Mouse (Mus musculus): Measurements from ENCODE around the gene Caml.
"Not testable (repeated sequence)": the region's sequence is repeated elsewhere in the genome, so short reads cannot be mapped to it uniquely, and the experiment has no call there.

Gene Caml

DNA sequence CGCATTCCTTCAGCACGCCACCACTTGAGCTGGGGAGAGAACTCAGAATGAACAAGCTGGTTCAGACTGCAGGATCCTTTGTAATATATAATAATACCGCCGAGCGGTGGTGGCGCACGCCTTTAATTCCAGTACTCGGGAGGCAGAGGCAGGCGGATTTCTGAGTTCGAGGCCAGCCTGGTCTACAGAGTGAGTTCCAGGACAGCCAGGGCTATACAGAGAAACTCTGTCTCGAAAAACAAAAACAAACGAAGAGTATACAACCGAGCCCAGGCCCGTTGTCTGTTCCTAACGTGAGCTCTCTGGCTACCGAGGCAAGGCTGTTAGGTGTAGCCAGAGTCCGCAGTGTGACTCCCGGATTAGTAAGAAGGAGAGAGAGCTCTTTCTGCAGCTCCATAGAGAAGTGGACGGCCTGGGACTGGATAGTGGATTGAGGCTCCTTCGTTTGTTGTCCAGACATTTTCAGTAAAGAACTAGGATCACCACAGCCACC, 603 bp upstream of the Caml start:
- DNase-seq, result not testable (repeated sequence)

DNA sequence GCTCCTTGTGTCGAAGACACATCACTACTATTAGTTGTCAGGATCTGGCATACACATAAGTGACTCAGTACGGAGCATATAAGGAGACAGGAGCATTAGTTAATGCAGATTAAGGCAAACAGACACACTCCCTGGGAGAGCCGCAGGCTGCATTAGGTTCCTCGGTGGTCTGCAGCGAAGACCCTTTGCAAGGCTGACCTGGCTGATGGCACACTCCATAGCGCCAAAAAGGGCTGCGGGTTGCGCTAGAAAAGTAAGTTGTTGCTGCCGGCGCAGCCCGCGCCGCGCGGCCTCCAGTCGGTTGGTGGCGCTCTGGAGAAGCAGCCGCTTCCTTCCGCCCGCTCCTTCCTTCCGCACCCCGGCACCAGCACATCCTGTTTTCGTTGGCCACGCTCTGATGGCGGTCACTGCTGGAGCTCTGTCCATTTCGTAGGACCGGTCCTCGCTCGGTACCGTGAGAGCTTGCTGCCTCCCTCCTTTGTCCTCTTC, 11.9 kb downstream of the Caml start, which contains the start of gene Ddx46:
Gene Ddx46, plus strand, starts transcription at position 389 of the 489 bp plus-strand sequence.
- peak; percentile 70 to 71 for DNase-seq

DNA sequence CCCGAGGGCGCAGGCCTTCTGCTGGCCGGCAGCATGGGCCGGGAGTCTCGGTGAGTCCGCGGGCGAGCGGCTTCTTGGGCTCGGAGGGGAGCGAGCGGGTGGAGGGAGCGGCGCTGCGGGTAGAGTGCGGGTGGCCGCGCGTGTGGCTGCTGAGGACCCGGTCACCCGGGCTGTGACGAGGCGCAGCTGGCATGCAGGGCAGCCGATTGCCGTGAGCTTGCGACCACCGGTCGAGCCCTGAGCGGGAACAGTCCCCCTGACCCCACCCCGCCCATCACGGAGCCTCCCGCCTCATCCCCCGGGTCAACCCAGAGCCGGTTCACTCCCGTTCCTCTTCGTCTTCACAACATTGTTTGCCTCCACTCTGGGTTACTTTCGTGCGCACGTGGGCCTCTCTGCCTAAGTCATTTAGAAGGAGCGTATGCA, 12.4 kb downstream of the Caml start:
- DNase-seq, result no peak

DNA sequence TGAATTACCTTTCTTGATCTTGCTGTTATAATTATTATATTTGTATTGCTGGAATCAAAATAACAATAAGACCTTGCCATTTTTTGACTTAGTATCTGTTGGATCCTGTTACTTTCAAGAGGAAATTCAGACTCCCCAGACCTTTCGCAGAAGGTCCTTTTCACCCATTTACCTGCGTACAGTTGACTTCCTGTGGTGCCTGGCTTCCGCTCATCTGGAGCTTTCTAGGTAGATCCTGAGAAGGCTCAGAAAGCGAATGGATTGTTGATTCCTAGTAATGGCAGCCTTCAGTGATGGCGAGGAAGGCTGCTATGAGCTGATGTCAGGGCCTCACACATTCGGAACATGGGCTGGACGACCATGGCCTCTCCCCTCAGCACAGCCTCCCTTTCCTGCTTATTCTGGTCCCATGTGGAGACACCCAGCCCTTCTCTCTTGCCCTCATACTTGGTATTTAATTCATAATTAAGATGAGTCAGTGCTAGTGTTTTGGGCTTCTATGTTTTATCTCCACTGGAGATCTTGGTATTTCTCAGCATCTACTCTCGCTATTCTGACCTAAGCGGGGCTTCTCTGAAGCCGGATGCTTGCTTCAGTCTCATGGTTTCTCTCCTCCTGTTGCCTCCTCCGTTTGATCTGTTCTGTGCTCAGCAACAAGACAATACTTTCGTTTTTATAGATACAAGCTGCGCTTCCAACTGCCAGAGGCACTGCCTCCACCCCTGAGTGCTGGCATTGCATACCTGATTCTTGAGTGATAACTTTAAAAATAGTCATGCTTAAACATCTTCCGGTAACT, 13.6 kb downstream of the Caml start:
- DNase-seq, result no peak

DNA sequence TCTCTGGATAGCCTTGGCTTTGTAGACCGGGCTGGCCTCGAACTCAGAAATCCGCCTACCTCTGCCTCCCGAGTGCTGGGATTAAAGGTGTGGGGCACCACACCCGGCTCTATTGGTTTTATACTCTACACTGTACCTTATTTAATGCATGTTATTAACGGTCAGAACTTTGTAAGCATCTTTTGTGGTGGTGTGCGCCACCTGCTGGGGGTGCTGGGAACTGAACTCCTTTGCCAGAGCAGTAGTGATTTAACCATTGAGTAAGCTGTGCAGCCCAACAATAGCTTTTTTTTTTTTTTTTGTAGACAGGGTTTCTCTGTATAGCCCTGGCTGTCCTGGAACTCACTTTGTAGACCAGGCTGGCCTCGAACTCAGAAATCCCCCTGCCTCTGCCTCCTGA, 17.7 kb downstream of the Caml start:
- DNase-seq, result peak; percentile 16 to 47

DNA sequence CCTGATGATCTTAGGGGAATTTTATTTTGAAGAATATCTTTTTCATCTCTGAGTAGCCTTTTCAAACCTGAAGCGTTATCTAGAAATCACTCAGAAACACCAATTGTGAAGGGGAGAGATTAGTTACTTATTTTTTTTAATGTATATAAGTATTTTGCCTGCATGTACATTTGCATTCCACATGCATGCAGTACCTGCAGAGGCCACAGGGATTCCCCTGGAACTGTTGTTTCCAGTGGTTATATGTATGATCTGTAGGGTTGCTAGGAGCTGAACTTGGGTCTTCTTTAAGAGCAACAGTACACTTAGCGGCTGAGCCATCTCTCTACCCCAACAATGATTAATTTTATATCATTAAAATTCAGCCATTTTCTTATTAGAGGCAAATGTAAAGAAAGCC, 21.7 kb downstream of the Caml start:
- no peak for DNase-seq

DNA sequence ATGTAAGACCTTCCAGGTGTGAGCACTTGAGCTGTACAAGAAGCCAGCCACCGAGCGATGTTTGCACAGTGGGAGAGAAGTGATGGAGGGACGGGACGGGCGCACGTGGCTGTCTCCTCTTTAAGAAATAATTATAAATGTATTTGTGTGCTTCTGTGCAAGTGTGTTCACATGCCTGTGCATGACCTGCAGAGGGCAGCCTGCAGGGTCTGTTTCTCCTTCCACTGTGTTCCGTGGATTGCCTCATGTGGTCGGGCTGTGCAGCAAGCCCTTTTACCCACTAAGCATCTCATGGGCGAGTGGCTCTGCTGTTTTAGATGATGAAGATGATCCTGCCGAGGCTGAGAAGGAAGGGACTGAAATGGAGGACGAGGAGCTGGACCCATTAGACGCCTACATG, 27.3 kb downstream of the Caml start:
- no peak for DNase-seq

DNA sequence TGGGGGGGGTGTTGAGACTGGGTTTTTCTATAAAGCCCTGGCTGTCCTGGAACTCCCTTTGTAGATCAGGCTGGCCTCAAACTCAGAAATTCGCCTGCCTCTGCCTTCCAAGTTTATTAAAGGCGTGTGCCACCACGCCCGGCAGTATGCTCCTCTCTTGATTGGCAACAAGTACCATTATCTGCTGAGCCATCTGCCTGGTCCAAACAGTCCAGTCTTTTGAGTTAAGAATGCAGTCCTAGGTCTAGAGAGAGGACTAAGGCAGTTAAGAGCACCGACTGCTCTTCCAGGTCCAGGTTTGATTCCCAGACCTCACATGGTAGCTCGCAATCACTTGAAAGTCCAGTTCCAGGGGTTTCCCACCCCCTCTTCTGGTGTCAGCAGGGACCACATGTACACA, 28.2 kb downstream of the Caml start:
- DNase-seq, result no peak

DNA sequence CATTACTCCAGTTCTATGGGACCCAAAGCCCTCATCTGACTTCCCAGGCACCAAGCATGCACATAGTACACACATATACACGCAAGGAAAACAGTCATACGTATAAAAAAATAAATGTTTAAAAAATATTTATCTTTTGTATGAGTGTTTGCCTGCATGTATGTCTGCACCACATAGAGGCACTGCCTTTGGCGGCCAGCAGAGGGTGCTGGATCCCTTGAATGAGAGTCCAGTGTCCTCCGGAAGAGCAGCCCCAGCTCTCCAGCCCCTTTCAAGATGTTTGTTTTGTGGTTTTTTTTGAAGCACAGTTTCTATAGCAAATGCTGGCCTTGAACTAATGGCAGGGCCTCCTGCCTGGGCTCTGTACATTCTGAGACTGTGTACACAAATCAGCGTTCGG, 45.7 kb downstream of the Caml start:
- DNase-seq, result peak; percentile 16 to 33

DNA sequence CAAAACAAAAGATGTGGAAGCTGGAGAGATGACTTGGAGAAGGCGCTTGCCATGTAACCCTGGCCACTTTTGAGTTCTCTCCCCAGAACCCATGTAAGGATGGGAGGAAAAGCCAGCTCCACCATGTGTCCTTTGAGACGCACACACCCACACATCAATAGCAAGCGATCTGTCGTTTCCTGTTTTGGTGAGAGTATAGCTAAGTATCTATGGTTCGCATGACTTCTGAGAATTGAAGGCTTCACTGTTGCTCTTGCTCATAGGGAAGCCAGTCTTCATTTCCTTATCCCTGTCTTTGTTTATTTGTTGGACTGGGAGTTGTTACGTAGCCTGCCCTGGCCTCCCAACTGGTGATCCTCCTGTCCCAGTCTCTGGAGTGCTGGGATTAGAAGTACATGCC, 49.9 kb downstream of the Caml start:
- no peak for DNase-seq

DNA sequence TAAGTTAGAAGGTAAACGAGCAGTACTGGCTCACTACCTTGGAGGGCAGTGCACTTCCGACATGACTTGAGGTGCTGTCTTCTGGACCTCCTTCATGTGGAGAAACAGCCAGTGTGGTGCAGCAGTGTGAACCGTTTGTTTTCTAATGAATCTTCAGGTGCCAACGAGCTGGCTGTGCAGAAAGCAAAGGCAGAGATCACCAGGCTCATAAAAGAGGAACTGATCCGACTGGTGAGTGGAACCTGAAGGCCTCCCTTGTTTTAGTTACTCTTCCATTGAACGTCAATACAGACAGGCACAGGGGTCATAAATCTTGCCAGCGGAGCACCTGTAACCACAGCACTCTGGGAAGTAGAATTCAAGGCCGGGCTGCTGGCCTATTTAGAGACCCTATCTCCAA, 54.6 kb downstream of the Caml start:
- no peak for DNase-seq

All from thymus, adult 18-20 months (tissue).